Mouse (Mus musculus): ENCODE data around the gene Iqgap1. TPM values are rescaled to one million over a fixed set of nuclear protein-coding genes. Genes with fewer than 3 reads are reported as not detected.

Iqgap1 gene
- total and polyA plus RNA-seq, 3 experiments = 20.6 to 87.9 (median 58.8) TPM

DNA sequence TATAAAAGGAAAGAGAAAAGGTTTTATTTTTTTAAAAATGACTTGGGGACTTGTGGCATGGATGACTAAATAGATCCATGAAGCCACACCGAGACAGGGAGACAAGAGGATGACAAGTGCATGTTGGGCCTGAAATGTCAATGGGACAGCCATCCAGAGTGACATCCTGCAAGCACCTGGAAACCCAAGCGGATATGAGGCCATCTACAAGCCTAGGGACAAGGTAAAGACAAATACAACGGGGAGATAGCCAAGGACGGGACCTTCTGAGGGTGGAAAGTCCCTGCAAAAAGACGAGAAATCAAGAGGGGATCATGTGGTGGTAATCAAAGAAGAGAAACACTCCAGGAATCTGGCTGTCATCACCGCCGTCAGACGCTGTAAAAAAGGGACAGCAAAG lies 48.6 kb downstream of the Iqgap1 start:
- peaks cover 2 to 25% of the 10 kb centered on the region in 2 experiments for H3K4me1 ChIP-seq (ENCODE audit: control insufficient read depth in 1 of 2, insufficient read depth in 2 of 2, low read length in 2 of 2)
- H3K4me3 ChIP-seq (ENCODE audit: control insufficient read depth in 1 of 2, insufficient read depth in 1 of 2, low read depth in 2 of 2, low read length in 2 of 2) = no peak overlapping the region
- no peak overlapping the region for H3K27ac ChIP-seq (ENCODE audit: control insufficient read depth, low read depth, low read length)
- no peak for TF ChIP-seq USF2 (IDR thresholded peaks at IDR 0.05; ENCODE audit: borderline replicate concordance in 1 of 2, insufficient read depth in 1 of 2, low read depth in 1 of 2, low read length in 2 of 2)
- no peak for TF ChIP-seq SMC3 (IDR thresholded peaks at IDR 0.05; ENCODE audit: low read depth, low read length)
- TF ChIP-seq ZC3H11A (IDR thresholded peaks at IDR 0.05; ENCODE audit: low read depth, low read length) = no peak
- TF ChIP-seq POLR2AphosphoS5 (IDR thresholded peaks at IDR 0.05; ENCODE audit: borderline replicate concordance, low read depth, low read length) = no peak
- TF ChIP-seq MEF2A (IDR thresholded peaks at IDR 0.05; ENCODE audit: extremely low read depth, insufficient replicate concordance, low read depth, low read length, poor library complexity, severe bottlenecking) = no peak
- TF ChIP-seq TCF12 (IDR thresholded peaks at IDR 0.05; ENCODE audit: low read depth, low read length) = no peak
- TF ChIP-seq SIN3A (IDR thresholded peaks at IDR 0.05; ENCODE audit: low read length) = no peak
- TF ChIP-seq NRF1 (IDR thresholded peaks at IDR 0.05; ENCODE audit: insufficient read depth, low read depth, low read length, poor library complexity, severe bottlenecking) = no peak
- TF ChIP-seq MYB (IDR thresholded peaks at IDR 0.05; ENCODE audit: low read depth, low read length) = no peak
- TF ChIP-seq HCFC1 (IDR thresholded peaks at IDR 0.05; ENCODE audit: low read depth, low read length) = no peak
- no peak for TF ChIP-seq ZKSCAN1 (IDR thresholded peaks at IDR 0.05; ENCODE audit: low read depth, low read length)
- TF ChIP-seq ZNF384 (IDR thresholded peaks at IDR 0.05; ENCODE audit: low read depth, low read length) = no peak
- TF ChIP-seq ELF1 (IDR thresholded peaks at IDR 0.05; ENCODE audit: low read depth, low read length) = no peak
- TF ChIP-seq CHD1 (IDR thresholded peaks at IDR 0.05; ENCODE audit: low read depth, low read length) = no peak
- TF ChIP-seq CHD2 (IDR thresholded peaks at IDR 0.05; ENCODE audit: low read length) = no peak
- TF ChIP-seq GATA1 (IDR thresholded peaks at IDR 0.05; ENCODE audit: low read depth, low read length) = no peak
- TF ChIP-seq TBP (IDR thresholded peaks at IDR 0.05; ENCODE audit: low read depth, low read length) = no peak
- H3K9ac ChIP-seq (ENCODE audit: control insufficient read depth, low read depth, low read length, poor library complexity, severe bottlenecking) = no peak overlapping the region
- peaks cover 0 to 20% of the 10 kb centered on the region in 2 experiments; a peak in 2 of 4 replicates for H3K36me3 ChIP-seq (ENCODE audit: control insufficient read depth in 1 of 2, insufficient read depth in 2 of 2, low read length in 2 of 2)
- peaks cover 9% of the 10 kb centered on the region for H3K79me2 ChIP-seq (ENCODE audit: control insufficient read depth, insufficient read depth, low read length, poor library complexity)
- H3K27me3 ChIP-seq (ENCODE audit: control insufficient read depth in 1 of 2, insufficient read depth in 2 of 2, low read length in 2 of 2) = no peaks in the 10 kb centered on the region
- no peaks in the 10 kb centered on the region for H3K9me3 ChIP-seq (replicated peaks; ENCODE audit: insufficient read depth, low read length)
- DNase-seq (ENCODE audit: low read depth, low spot score) = no peak

DNA sequence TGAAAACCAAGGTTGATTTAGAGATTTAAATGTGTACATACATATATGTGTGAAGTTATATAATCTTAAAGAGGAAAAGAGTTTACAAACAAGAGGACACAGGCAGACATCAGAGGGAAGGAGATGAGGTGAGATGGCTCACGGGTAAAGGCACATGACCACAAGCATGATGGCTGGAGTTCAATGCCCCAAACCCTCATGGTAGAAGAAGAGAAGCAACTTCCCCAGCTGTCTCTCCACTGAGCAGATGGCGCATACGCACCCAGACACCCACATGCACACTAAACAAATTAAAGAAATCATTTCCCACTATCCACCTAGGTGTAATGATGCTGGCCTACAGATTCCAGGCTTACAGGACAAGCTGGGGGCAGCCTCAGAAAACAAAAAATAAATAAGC lies 49.7 kb downstream of the Iqgap1 start:
- Histone ChIP-seq H3K27me3 (ENCODE audit: control insufficient read depth in 1 of 2, insufficient read depth in 2 of 2, low read length in 2 of 2) (no peaks in the 10 kb centered on the region), H3K9me3 (replicated peaks; ENCODE audit: insufficient read depth, low read length) (no peaks in the 10 kb centered on the region), H3K27ac (ENCODE audit: control insufficient read depth, low read depth, low read length) (no peak overlapping the region), H3K4me1 (ENCODE audit: control insufficient read depth in 1 of 2, insufficient read depth in 2 of 2, low read length in 2 of 2) (peaks cover 2 to 16% of the 10 kb centered on the region in 2 experiments; a peak in 3 of 4 replicates), H3K36me3 (ENCODE audit: control insufficient read depth in 1 of 2, insufficient read depth in 2 of 2, low read length in 2 of 2) (peaks cover 0 to 15% of the 10 kb centered on the region in 2 experiments; a peak in 2 of 4 replicates), H3K4me3 (ENCODE audit: control insufficient read depth in 1 of 2, insufficient read depth in 1 of 2, low read depth in 2 of 2, low read length in 2 of 2) (no peak overlapping the region), H3K9ac (ENCODE audit: control insufficient read depth, low read depth, low read length, poor library complexity, severe bottlenecking) (no peak overlapping the region), H3K79me2 (ENCODE audit: control insufficient read depth, insufficient read depth, low read length, poor library complexity) (peaks cover 9% of the 10 kb centered on the region)
- DNase-seq (ENCODE audit: low read depth, low spot score) = no peak
- TF ChIP-seq UBTF (IDR thresholded peaks at IDR 0.05; ENCODE audit: borderline replicate concordance, insufficient read depth, low read depth, low read length) (no peak), JUND (IDR thresholded peaks at IDR 0.05; ENCODE audit: low read depth, low read length) (no peak), MXI1 (IDR thresholded peaks at IDR 0.05; ENCODE audit: low read depth, low read length) (no peak), ETS1 (IDR thresholded peaks at IDR 0.05; ENCODE audit: low read depth, low read length) (no peak), ZKSCAN1 (IDR thresholded peaks at IDR 0.05; ENCODE audit: low read depth, low read length) (no peak), GABPA (IDR thresholded peaks at IDR 0.05; ENCODE audit: low read depth, low read length) (no peak), POLR2AphosphoS2 (IDR thresholded peaks at IDR 0.05; ENCODE audit: low read length) (no peak), CTCF (IDR thresholded peaks at IDR 0.05 in 2 of 3, conservative IDR thresholded peaks at IDR 0.05 in 1 of 3; ENCODE audit: control insufficient read depth in 1 of 3, insufficient read depth in 1 of 3, low read depth in 2 of 3, low read length in 3 of 3, poor library complexity in 1 of 3, severe bottlenecking in 1 of 3) (no peak), GATA1 (IDR thresholded peaks at IDR 0.05; ENCODE audit: low read depth, low read length) (no peak), CHD1 (IDR thresholded peaks at IDR 0.05; ENCODE audit: low read depth, low read length) (no peak), MAZ (IDR thresholded peaks at IDR 0.05; ENCODE audit: low read depth, low read length) (no peak), MEF2A (IDR thresholded peaks at IDR 0.05; ENCODE audit: extremely low read depth, insufficient replicate concordance, low read depth, low read length, poor library complexity, severe bottlenecking) (no peak), ZC3H11A (IDR thresholded peaks at IDR 0.05; ENCODE audit: low read depth, low read length) (no peak), MYC (IDR thresholded peaks at IDR 0.05; ENCODE audit: low read depth, low read length) (no peak), ELF1 (IDR thresholded peaks at IDR 0.05; ENCODE audit: low read depth, low read length) (no peak), NELFE (IDR thresholded peaks at IDR 0.05; ENCODE audit: low read depth, low read length) (no peak), USF2 (IDR thresholded peaks at IDR 0.05; ENCODE audit: borderline replicate concordance in 1 of 2, insufficient read depth in 1 of 2, low read depth in 1 of 2, low read length in 2 of 2) (no peak)

Measured in MEL (cell line).